Mouse (Mus musculus) lung, postnatal 14 days (tissue): Measurements from ENCODE around the gene Olfr1120.
"Not testable (repeated sequence)": the region's sequence is repeated elsewhere in the genome, so short reads cannot be mapped to it uniquely, and the experiment has no call there.

Experiments
- DNase-seq: peaks from one replicate; pipeline ENCODE4 v3.0.0; 2021

The Olfr1120 gene

GRCm38 (mm10) chr2:87354515-87354914, at the start of gene Olfr1120:
Gene Olfr1120 (plus strand): TSS chr2:87354815.
- no peak for DNase-seq

- DNase-seq: no peak
Observed at GRCm38 (mm10) chr2:87307281-87307680, 47.3 kb upstream of the Olfr1120 start, which contains the start of gene Olfr1118. Gene Olfr1118 (plus strand): TSS chr2:87307581.

- DNase-seq: not testable (repeated sequence)
Observed at GRCm38 (mm10) chr2:87360121-87360520, 5.5 kb downstream of the Olfr1120 start.

- DNase-seq: no peak
Observed at GRCm38 (mm10) chr2:87369595-87369994, 15.0 kb downstream of the Olfr1120 start, which contains the start of gene Olfr1121. Gene Olfr1121 (plus strand): TSS chr2:87369895.

GRCm38 (mm10) chr2:87371726-87372125, 17.1 kb downstream of the Olfr1120 start:
- no peak for DNase-seq

GRCm38 (mm10) chr2:87383935-87384334, 29.3 kb downstream of the Olfr1120 start:
- no peak for DNase-seq

- DNase-seq: no peak
Observed at GRCm38 (mm10) chr2:87385549-87385948, 30.9 kb downstream of the Olfr1120 start, which contains the start of gene Olfr1122. Gene Olfr1122 (plus strand): TSS chr2:87385849.

- DNase-seq: not testable (repeated sequence)
Observed at GRCm38 (mm10) chr2:87393605-87394004, 39.0 kb downstream of the Olfr1120 start.

- not testable (repeated sequence) for DNase-seq
Observed at GRCm38 (mm10) chr2:87394686-87395085, 40.1 kb downstream of the Olfr1120 start.
